Mouse (Mus musculus): ENCODE data around the gene Lmtk3. TPM values are rescaled to one million over a fixed set of nuclear protein-coding genes. Genes with fewer than 3 reads are reported as not detected.

Gene Lmtk3
- polyA plus RNA-seq, 2 experiments = 1.8 to 46.2 TPM

- WGBS = 60% methylated on average over 5 of the region's 5 CpGs
Measured at GRCm38 (mm10) chr7:45805941-45806340, 22.4 kb downstream of the Lmtk3 start.

GRCm38 (mm10) chr7:45808471-45808870 is 24.9 kb downstream of the Lmtk3 start:
- no peak for ATAC-seq (ENCODE audit: low FRiP score, low read depth)
- Histone ChIP-seq H3K9ac (ENCODE audit: low read depth, low read length, severe bottlenecking) (no peak overlapping the region), H3K36me3 (ENCODE audit: control insufficient read depth, insufficient read depth, low read length) (peaks cover 65% of the 10 kb centered on the region), H3K9me3 (ENCODE audit: control insufficient read depth, low read length) (no peaks in the 10 kb centered on the region), H3K4me2 (replicated peaks; ENCODE audit: low read depth, low read length, severe bottlenecking) (no peak overlapping the region), H3K27me3 (ENCODE audit: control insufficient read depth, insufficient read depth, low read length) (no peaks in the 10 kb centered on the region), H3K27ac (replicated peaks; ENCODE audit: low read depth, low read length) (no peak overlapping the region), H3K4me1 (ENCODE audit: control insufficient read depth, insufficient read depth, low read length) (peaks cover 8% of the 10 kb centered on the region), H3K4me3 (replicated peaks; ENCODE audit: low read length) (no peak overlapping the region)
- DNase-seq (ENCODE audit: low spot score) = no peak
- TF ChIP-seq POLR2A (IDR thresholded peaks at IDR 0.05; ENCODE audit: borderline replicate concordance, extremely low read depth, insufficient read depth, insufficient read length) = no peak
- WGBS = 48% methylated on average over 9 of the region's 11 CpGs

More at GRCm38 (mm10) chr7:45805941-45806340, 22.4 kb downstream of the Lmtk3 start:
- no peaks in the 10 kb centered on the region for H3K27me3 ChIP-seq (ENCODE audit: control insufficient read depth, insufficient read depth, low read length)
- H3K9ac ChIP-seq (ENCODE audit: low read depth, low read length, severe bottlenecking) = no peak overlapping the region
- ATAC-seq (ENCODE audit: low FRiP score, low read depth) (no peak; the same call in 1 of the 2 replicates), DNase-seq (ENCODE audit: low spot score) (no peak)
- H3K4me3 ChIP-seq (replicated peaks; ENCODE audit: low read length) = no peak overlapping the region
- no peak for TF ChIP-seq POLR2A (IDR thresholded peaks at IDR 0.05; ENCODE audit: borderline replicate concordance, extremely low read depth, insufficient read depth, insufficient read length)
- H3K4me2 ChIP-seq (replicated peaks; ENCODE audit: low read depth, low read length, severe bottlenecking) = no peak overlapping the region
- no peaks in the 10 kb centered on the region; the same call in 1 of the 2 replicates for H3K4me1 ChIP-seq (ENCODE audit: control insufficient read depth, insufficient read depth, low read length)
- peaks cover 58% of the 10 kb centered on the region for H3K36me3 ChIP-seq (ENCODE audit: control insufficient read depth, insufficient read depth, low read length)
- no peaks in the 10 kb centered on the region for H3K9me3 ChIP-seq (ENCODE audit: control insufficient read depth, low read length)
- H3K27ac ChIP-seq (replicated peaks; ENCODE audit: low read depth, low read length) = no peak overlapping the region

GRCm38 (mm10) chr7:45809276-45810075 is 25.9 kb downstream of the Lmtk3 start:
- Histone ChIP-seq H3K27ac (replicated peaks; ENCODE audit: low read depth, low read length) (no peak overlapping the region), H3K9ac (ENCODE audit: low read depth, low read length, severe bottlenecking) (no peak overlapping the region)

GRCm38 (mm10) chr7:45812921-45813320 is 29.4 kb downstream of the Lmtk3 start:
- DNase-seq (ENCODE audit: low spot score) = no peak
- Histone ChIP-seq H3K9me3 (ENCODE audit: control insufficient read depth, low read length) (no peaks in the 10 kb centered on the region), H3K4me2 (replicated peaks; ENCODE audit: low read depth, low read length, severe bottlenecking) (peak overlapping the region; percentile 79), H3K36me3 (ENCODE audit: control insufficient read depth, insufficient read depth, low read length) (peaks cover 52% of the 10 kb centered on the region), H3K4me3 (replicated peaks; ENCODE audit: low read length) (peak overlapping the region; percentile 90), H3K9ac (ENCODE audit: low read depth, low read length, severe bottlenecking) (peak overlapping the region; percentile 99), H3K4me1 (ENCODE audit: control insufficient read depth, insufficient read depth, low read length) (peaks cover 18% of the 10 kb centered on the region), H3K27ac (replicated peaks; ENCODE audit: low read depth, low read length) (no peak overlapping the region; the same call in 1 of the 2 replicates), H3K27me3 (ENCODE audit: control insufficient read depth, insufficient read depth, low read length) (no peaks in the 10 kb centered on the region)
- WGBS = 80% methylated on average over 8 of the region's 8 CpGs
- ATAC-seq (ENCODE audit: low FRiP score, low read depth) = no peak
- no peak for TF ChIP-seq POLR2A (IDR thresholded peaks at IDR 0.05; ENCODE audit: borderline replicate concordance, extremely low read depth, insufficient read depth, insufficient read length)

More at GRCm38 (mm10) chr7:45809276-45810075, 25.9 kb downstream of the Lmtk3 start:
- H3K4me3 ChIP-seq (replicated peaks; ENCODE audit: low read length) = no peak overlapping the region
- no peak for DNase-seq (ENCODE audit: low spot score)
- 90% methylated on average over 14 of the region's 14 CpGs for WGBS
- ATAC-seq (ENCODE audit: low FRiP score, low read depth) = no peak
- no peaks in the 10 kb centered on the region for H3K9me3 ChIP-seq (ENCODE audit: control insufficient read depth, low read length)
- H3K4me1 ChIP-seq (ENCODE audit: control insufficient read depth, insufficient read depth, low read length) = peaks cover 8% of the 10 kb centered on the region
- H3K36me3 ChIP-seq (ENCODE audit: control insufficient read depth, insufficient read depth, low read length) = peaks cover 65% of the 10 kb centered on the region
- no peak overlapping the region for H3K4me2 ChIP-seq (replicated peaks; ENCODE audit: low read depth, low read length, severe bottlenecking)
- no peak for TF ChIP-seq POLR2A (IDR thresholded peaks at IDR 0.05; ENCODE audit: borderline replicate concordance, extremely low read depth, insufficient read depth, insufficient read length)
- H3K27me3 ChIP-seq (ENCODE audit: control insufficient read depth, insufficient read depth, low read length) = no peaks in the 10 kb centered on the region

GRCm38 (mm10) chr7:45813787-45814779 is 30.5 kb downstream of the Lmtk3 start, which contains the start of gene Cyth2:
Gene Cyth2, minus strand, starts transcription at chr7:45814581.
- peaks cover 40% of the 10 kb centered on the region for H3K36me3 ChIP-seq (ENCODE audit: control insufficient read depth, insufficient read depth, low read length)
- peak within 1 kb of the TSS; percentile 79 for H3K4me2 ChIP-seq (replicated peaks; ENCODE audit: low read depth, low read length, severe bottlenecking)
- peaks cover 18% of the 10 kb centered on the region for H3K4me1 ChIP-seq (ENCODE audit: control insufficient read depth, insufficient read depth, low read length)
- no peaks in the 10 kb centered on the region for H3K27me3 ChIP-seq (ENCODE audit: control insufficient read depth, insufficient read depth, low read length)
- peak within 1 kb of the TSS; percentile 99 for H3K27ac ChIP-seq (replicated peaks; ENCODE audit: low read depth, low read length)
- H3K9me3 ChIP-seq (ENCODE audit: control insufficient read depth, low read length) = no peaks in the 10 kb centered on the region
- peak within 1 kb of the TSS; percentile 90 for H3K4me3 ChIP-seq (replicated peaks; ENCODE audit: low read length)
- ATAC-seq (ENCODE audit: low FRiP score, low read depth) (peak; percentile 98), DNase-seq (ENCODE audit: low spot score) (peak; percentile 100)
- under 1% methylated on average over 60 of the region's 92 CpGs for WGBS
- TF ChIP-seq POLR2A (IDR thresholded peaks at IDR 0.05; ENCODE audit: borderline replicate concordance, extremely low read depth, insufficient read depth, insufficient read length) = peak; percentile 81; the same call in 1 of the 2 replicates
- peak within 1 kb of the TSS; percentile 99 for H3K9ac ChIP-seq (ENCODE audit: low read depth, low read length, severe bottlenecking)
